Mouse (Mus musculus) embryo, embryonic 10.5 days (tissue): ENCODE data around the gene Olfr970.
"Not testable (repeated sequence)": the region's sequence is repeated elsewhere in the genome, so short reads cannot be mapped to it uniquely, and the experiment has no call there.

ENCODE experiments used
- DNase-seq: peaks from one replicate; pipeline ENCODE4 v3.0.0-alpha.2; 2015; ENCODE audit warnings: low spot score

Gene Olfr970

GRCm38 (mm10) chr9:39808560-39808959 lies at the start of gene Olfr970:
Gene Olfr970 (plus strand): TSS chr9:39808860.
- DNase-seq = no peak

- DNase-seq = no peak
Measured at GRCm38 (mm10) chr9:39783153-39783552, 25.5 kb upstream of the Olfr970 start, which contains the start of gene Olfr968. Gene Olfr968 (minus strand): TSS chr9:39783253.

GRCm38 (mm10) chr9:39790558-39790957 lies 18.1 kb upstream of the Olfr970 start, which contains the start of gene Olfr969:
Gene Olfr969 (plus strand): TSS chr9:39790945.
- no peak for DNase-seq

GRCm38 (mm10) chr9:39836576-39836975 lies 27.9 kb downstream of the Olfr970 start, which contains the start of gene Olfr971:
Gene Olfr971 (plus strand): TSS chr9:39836876.
- DNase-seq = not testable (repeated sequence)

GRCm38 (mm10) chr9:39866122-39866521 lies 57.5 kb downstream of the Olfr970 start, which contains the start of gene Olfr972:
Gene Olfr972 (plus strand): TSS chr9:39866422.
- DNase-seq = no peak
